Mouse (Mus musculus) liver, adult 2 months (tissue): ENCODE data around the gene Peli2. TPM values are rescaled to one million over a fixed set of nuclear protein-coding genes. Genes with fewer than 3 reads are reported as not detected.

Source experiments
- DNase-seq: peaks from one replicate; pipeline ENCODE4 v3.0.0-alpha.2; 2011; ENCODE audit warnings: low read depth, low spot score; ENCODE audit errors: extremely low read depth
- H3K27ac ChIP-seq: fragments of 200-500 bp; replicated peaks from 2 replicates; pipeline ENCODE4 v1.5.1; 2012; ENCODE audit warnings: low read depth, mild to moderate bottlenecking, control low read depth, inconsistent platforms, low read length; ENCODE audit not compliant: insufficient read depth
- H3K27me3 ChIP-seq: fragments of 200-500 bp; 2 replicates; pipeline ENCODE4 v1.6.1; 2012; ENCODE audit warnings: mild to moderate bottlenecking, moderate library complexity, low read length, inconsistent platforms; ENCODE audit not compliant: control insufficient read depth, insufficient read depth
- H3K36me3 ChIP-seq: fragments of 200-500 bp; 2 replicates; pipeline ENCODE4 v1.6.1; 2012; ENCODE audit warnings: low read length, inconsistent platforms; ENCODE audit not compliant: control insufficient read depth, insufficient read depth
- H3K4me1 ChIP-seq: fragments of 200-500 bp; 2 replicates; pipeline ENCODE4 v1.6.1; 2011; ENCODE audit warnings: low read length; ENCODE audit not compliant: control insufficient read depth, insufficient read depth
- H3K4me3 ChIP-seq: fragments of 200-500 bp; 2 replicates; pipeline ENCODE4 v1.5.1; 2011; ENCODE audit warnings: low read depth, mild to moderate bottlenecking, control low read depth, low read length, moderate library complexity; ENCODE audit not compliant: insufficient read depth
- H3K79me2 ChIP-seq: fragments of 200-500 bp; 2 replicates; pipeline ENCODE4 v1.6.1; 2012; ENCODE audit warnings: inconsistent platforms, mild to moderate bottlenecking, low read length, moderate library complexity; ENCODE audit not compliant: control insufficient read depth, insufficient read depth
- H3K9ac ChIP-seq: fragments of 200-500 bp; 2 replicates; pipeline ENCODE4 v1.6.1; 2012; ENCODE audit warnings: low read depth, mild to moderate bottlenecking, control low read depth, inconsistent platforms, low read length
- CTCF ChIP-seq: fragments of 200-500 bp; IDR thresholded peaks from 2 replicates; pipeline ENCODE4 v1.5.1; 2011; ENCODE audit warnings: low read depth, low read length, control low read depth
- POLR2A ChIP-seq: fragments of 200-500 bp; IDR thresholded peaks from 2 replicates; pipeline ENCODE4 v1.6.1; 2011; ENCODE audit warnings: low read length, control low read depth; ENCODE audit not compliant: insufficient read depth; ENCODE audit errors: extremely low read depth
- WGBS: fragments of 180-500 bp; shearing (Covaris S2); methylation state at CpG from one replicate; pipeline ENCODE4 v1.1.7; 2018; 5-methylcytosine and 5-hydroxymethylcytosine counted together
- polyA plus RNA-seq: library from polyadenylated mRNA; depleted of rRNA; stranded (reverse); fragments of >200 nt; gene quantifications from 2 replicates; pipeline ENCODE4 v1.2.3, GENCODE M21; 2012
- total RNA-seq: library from RNA; depleted of rRNA; stranded (reverse); fragments of >200 nt; gene quantifications from 2 replicates; pipeline ENCODE4 v1.2.3, GENCODE M21; 2014

Peli2 gene
- total and polyA plus RNA-seq, 2 experiments: 12.7 to 14.7 TPM

- H3K9ac ChIP-seq: no peak overlapping the region
- H3K4me1 ChIP-seq: peaks cover 3% of the 10 kb centered on the region; the same call in 1 of the 2 replicates
- 94% methylated on average over 9 of the region's 9 CpGs for WGBS
- no peak overlapping the region for H3K27ac ChIP-seq
- DNase-seq: no peak
- no peak overlapping the region for H3K4me3 ChIP-seq
- H3K36me3 ChIP-seq: no peaks in the 10 kb centered on the region
- no peaks in the 10 kb centered on the region for H3K27me3 ChIP-seq
- TF ChIP-seq POLR2A (no peak), CTCF (no peak)
- peaks cover 25% of the 10 kb centered on the region for H3K79me2 ChIP-seq
These were observed 28.7 kb downstream of the Peli2 start for GRCm38 (mm10) chr14:48149351-48149750.

GRCm38 (mm10) chr14:48150903-48151302, 30.3 kb downstream of the Peli2 start:
- Histone ChIP-seq H3K4me3 (no peak overlapping the region), H3K4me1 (peaks cover 6% of the 10 kb centered on the region; the same call in 1 of the 2 replicates), H3K27me3 (no peaks in the 10 kb centered on the region), H3K9ac (no peak overlapping the region), H3K27ac (no peak overlapping the region), H3K36me3 (no peaks in the 10 kb centered on the region), H3K79me2 (peaks cover 25% of the 10 kb centered on the region)
- TF ChIP-seq CTCF: no peak
- TF ChIP-seq POLR2A: no peak
- peak; percentile 69 for DNase-seq
- 30% methylated on average over 1 of the region's 1 CpGs for WGBS

- no peak overlapping the region for H3K4me3 ChIP-seq
- H3K9ac ChIP-seq: no peak overlapping the region
- peaks cover 29% of the 10 kb centered on the region for H3K79me2 ChIP-seq
- H3K36me3 ChIP-seq: no peaks in the 10 kb centered on the region
- DNase-seq: no peak
- WGBS: 90% methylated on average over 2 of the region's 2 CpGs
- no peak for TF ChIP-seq CTCF
- TF ChIP-seq POLR2A: no peak
- H3K27me3 ChIP-seq: no peaks in the 10 kb centered on the region
- H3K27ac ChIP-seq: no peak overlapping the region
- peaks cover 6% of the 10 kb centered on the region; the same call in 1 of the 2 replicates for H3K4me1 ChIP-seq
These were observed 30.9 kb downstream of the Peli2 start for GRCm38 (mm10) chr14:48151554-48151953.

GRCm38 (mm10) chr14:48153064-48153463, 32.4 kb downstream of the Peli2 start:
- no peak overlapping the region for H3K4me3 ChIP-seq
- H3K27ac ChIP-seq: no peak overlapping the region
- no peaks in the 10 kb centered on the region for H3K36me3 ChIP-seq
- H3K4me1 ChIP-seq: peaks cover 6% of the 10 kb centered on the region; the same call in 1 of the 2 replicates
- DNase-seq: peak; percentile 86
- H3K27me3 ChIP-seq: no peaks in the 10 kb centered on the region
- whole genome bisulfite sequencing: 17% methylated on average over 2 of the region's 2 CpGs
- H3K9ac ChIP-seq: no peak overlapping the region
- TF ChIP-seq CTCF: no peak
- TF ChIP-seq POLR2A: no peak
- peaks cover 26% of the 10 kb centered on the region for H3K79me2 ChIP-seq

- Histone ChIP-seq H3K4me1 (peaks cover 6% of the 10 kb centered on the region; the same call in 1 of the 2 replicates), H3K4me3 (no peak overlapping the region), H3K79me2 (peaks cover 20% of the 10 kb centered on the region), H3K9ac (no peak overlapping the region), H3K27ac (no peak overlapping the region), H3K36me3 (no peaks in the 10 kb centered on the region), H3K27me3 (no peaks in the 10 kb centered on the region)
- WGBS: 80% methylated on average over 5 of the region's 5 CpGs
- TF ChIP-seq CTCF (no peak), POLR2A (no peak)
- DNase-seq: no peak
These were observed 33.4 kb downstream of the Peli2 start for GRCm38 (mm10) chr14:48153865-48154511.

GRCm38 (mm10) chr14:48154641-48155040, 34.0 kb downstream of the Peli2 start:
- no peak overlapping the region for H3K27ac ChIP-seq
- H3K4me3 ChIP-seq: no peak overlapping the region
- no peak for TF ChIP-seq CTCF
- no peak for TF ChIP-seq POLR2A
- H3K9ac ChIP-seq: no peak overlapping the region
- DNase-seq: peak; percentile 66
- WGBS: 50% methylated on average over 8 of the region's 8 CpGs
- peaks cover 15% of the 10 kb centered on the region; the same call in 1 of the 2 replicates for H3K79me2 ChIP-seq
- H3K36me3 ChIP-seq: no peaks in the 10 kb centered on the region
- H3K4me1 ChIP-seq: peaks cover 7% of the 10 kb centered on the region
- no peaks in the 10 kb centered on the region for H3K27me3 ChIP-seq
